Mouse (Mus musculus) A20 (cell line): ENCODE data around the gene Snx27.

Source experiments
- DNase-seq: peaks from one replicate; pipeline ENCODE4 v3.0.0-alpha.2; 2011; ENCODE audit warnings: low read depth, low spot score

The Snx27 gene

DNA sequence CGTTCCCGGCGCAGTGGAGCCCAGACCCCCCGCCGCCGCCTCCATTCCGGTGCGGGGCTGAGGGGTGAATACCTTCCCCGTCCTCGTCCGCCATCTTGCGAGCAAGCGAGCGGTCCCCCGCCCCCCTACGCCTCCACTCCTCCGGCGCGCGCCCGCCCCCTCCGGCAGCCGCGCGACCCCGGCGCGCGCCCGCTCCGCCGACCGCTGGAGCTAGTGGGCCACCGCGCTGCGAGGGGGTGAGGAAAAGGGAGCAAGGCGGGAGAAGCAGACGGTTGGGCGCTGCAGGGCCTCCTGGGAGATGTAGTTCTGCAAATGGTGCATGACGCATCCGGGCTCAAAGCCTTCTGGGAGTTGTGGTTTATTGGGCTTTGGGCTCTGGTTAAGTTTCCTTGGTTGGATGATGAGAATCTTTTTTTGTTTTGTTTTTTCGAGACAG lies at the start of gene Snx27:
Snx27 (minus strand) TSS at position 261 of the 436 bp plus-strand sequence.
- DNase-seq: peak; percentile 94

- DNase-seq: no peak
Observed at GRCm38 (mm10) chr3:94629876-94630275, 47.4 kb upstream of the Snx27 start.

DNA sequence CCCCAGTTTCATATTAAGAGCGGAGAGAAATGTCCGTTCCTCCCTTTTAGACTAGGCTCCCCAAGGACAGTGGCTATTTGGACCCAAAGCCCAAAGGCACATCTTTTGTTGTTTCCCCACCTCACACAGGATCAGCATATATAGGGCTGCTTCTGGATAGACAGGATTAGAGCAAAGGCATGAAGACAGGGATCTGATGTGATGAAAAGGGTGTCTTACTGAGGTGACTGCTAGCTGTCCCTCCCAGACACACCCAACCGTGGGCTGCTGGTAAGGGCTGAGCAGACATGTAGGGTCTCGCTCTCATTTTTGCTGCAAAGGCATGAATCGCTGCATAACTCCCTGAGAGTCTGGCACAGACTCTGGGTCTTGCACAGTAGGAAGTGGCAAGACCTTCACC lies 46.2 kb upstream of the Snx27 start:
- DNase-seq: no peak

DNA sequence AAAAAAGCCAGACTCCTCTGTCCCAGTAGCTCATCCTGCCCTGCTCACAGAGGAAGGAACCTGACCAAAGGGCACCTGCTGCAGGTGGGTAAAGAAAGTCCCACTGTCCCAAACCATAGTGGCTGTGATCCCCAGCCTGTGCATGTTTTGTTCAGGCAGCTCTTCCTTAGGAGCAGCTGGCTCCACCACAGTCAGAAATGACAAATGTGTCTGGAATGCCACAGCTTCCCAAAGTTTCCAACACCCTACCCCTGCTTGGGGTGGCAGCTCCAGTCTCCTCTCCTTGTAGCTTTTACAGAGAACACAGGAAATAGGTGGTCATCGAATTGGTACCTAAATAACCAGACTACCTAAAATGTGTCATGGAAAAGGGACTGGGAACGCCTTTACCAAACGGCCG lies 41.8 kb upstream of the Snx27 start:
- no peak for DNase-seq

GRCm38 (mm10) chr3:94622550-94622949 lies 40.0 kb upstream of the Snx27 start:
- no peak for DNase-seq

GRCm38 (mm10) chr3:94621740-94622507 lies 39.4 kb upstream of the Snx27 start:
- no peak for DNase-seq

- peak; percentile 69 for DNase-seq
Observed at GRCm38 (mm10) chr3:94616717-94617116, 34.2 kb upstream of the Snx27 start.

GRCm38 (mm10) chr3:94613258-94613878 lies 30.9 kb upstream of the Snx27 start:
- no peak for DNase-seq

GRCm38 (mm10) chr3:94612274-94612673 lies 29.8 kb upstream of the Snx27 start:
- no peak for DNase-seq

- no peak for DNase-seq
Observed at GRCm38 (mm10) chr3:94611834-94612233, 29.3 kb upstream of the Snx27 start.

- no peak for DNase-seq
Observed at GRCm38 (mm10) chr3:94611343-94611742, 28.8 kb upstream of the Snx27 start.

DNA sequence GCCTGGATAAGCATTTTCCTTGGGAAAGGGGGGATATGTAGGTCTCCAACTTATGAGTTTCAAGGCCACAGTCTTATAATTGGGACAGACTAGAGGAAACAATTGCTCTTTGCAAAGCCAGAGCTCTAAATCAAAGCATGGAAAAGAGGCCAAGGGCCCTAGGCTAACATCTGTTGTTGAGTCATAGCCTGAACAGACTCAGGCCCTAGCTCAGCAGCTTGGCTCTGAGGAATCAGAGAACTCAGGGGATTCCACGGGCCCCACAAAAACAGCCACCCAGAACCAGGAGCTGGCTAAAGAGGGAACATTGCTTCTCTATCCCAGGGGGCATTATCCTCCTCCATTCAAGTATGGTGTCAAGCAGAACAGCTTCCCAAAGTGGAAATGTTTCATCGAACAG lies 28.1 kb upstream of the Snx27 start:
- no peak for DNase-seq

DNA sequence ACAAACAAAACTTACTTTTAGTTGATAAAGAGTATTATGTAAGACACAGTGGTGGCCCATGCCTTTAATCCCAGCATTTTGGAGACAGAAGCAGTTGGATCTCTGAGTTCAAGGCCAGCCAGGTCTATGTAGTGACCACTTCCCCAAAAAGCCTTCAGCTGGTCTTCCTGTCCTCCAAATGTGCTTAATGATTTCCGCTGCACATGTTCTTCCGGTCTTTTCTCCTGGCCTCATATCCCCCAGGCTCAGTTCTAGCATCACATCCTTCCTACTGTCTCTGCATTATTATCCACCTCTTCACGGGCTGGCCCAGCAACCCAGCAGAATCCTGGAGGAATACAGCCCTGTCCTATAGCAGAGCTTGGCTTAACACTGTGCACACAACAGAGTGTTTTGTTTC lies 27.1 kb upstream of the Snx27 start:
- no peak for DNase-seq

GRCm38 (mm10) chr3:94601959-94602358 lies 19.4 kb upstream of the Snx27 start:
- DNase-seq: peak; percentile 56

DNA sequence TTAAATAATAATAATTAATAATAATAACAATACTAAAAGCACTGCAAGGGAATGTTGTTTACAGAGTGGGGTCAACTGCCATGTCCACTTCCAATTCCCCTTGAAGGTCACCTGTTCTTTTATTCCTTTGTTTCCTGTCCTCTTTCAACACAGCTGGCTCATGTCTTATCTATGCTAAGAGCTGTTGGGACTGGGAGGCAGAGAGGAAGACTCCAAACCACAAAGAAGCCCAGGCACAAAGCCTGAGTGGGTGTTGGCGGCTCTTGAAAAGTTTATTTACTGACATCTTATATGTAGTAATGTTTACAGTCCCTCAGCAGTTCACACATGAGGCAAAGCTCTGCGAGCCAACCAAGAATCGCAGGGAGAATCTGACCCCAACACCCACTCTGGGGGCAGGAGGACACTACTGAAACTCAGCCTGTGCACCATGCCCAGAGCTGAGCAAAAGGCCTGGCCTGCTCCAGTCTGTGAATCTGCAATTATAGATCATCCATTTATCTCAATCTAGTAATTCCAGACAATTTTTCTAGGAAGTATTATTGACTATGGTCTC lies 14.8 kb upstream of the Snx27 start:
- no peak for DNase-seq

DNA sequence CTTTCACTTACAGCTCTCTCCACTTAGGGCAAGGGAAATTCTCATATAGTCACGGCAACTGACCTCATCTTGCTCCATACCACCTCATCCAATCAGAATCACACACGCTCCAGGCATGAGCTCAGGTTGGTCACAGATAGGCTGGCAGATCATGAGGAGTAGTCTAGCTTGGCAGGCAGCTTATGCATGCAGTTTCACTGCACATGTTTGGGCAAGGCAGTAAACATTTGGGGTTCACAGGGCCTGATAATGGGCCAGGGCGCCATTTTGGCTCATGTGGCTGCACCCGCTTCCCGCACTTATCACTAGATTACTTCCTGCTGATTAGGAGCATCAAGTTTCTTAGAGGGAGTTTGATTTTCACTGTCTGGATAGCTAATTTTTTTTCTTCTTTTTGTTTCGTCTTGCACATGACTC lies 13.4 kb upstream of the Snx27 start:
- DNase-seq: peak; percentile 55

DNA sequence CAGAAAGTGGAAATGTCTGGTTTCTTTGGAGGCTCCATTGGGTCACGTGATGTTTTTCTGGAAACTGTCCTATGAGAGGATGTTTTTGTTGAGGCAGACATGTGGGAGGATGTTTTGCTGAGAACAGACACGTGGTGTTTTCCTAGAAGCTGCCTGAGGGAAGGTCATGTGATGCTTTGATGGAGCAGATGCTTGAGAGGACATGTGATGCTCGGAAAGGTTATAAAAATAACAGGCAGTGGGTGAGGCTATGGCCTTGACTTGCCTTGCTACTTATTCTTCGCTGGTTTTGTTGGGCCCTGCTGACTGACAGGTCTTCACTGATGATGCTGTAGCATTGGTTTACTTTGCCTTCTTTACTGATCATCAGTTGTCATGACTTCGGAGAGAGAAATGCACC lies 8.6 kb upstream of the Snx27 start:
- DNase-seq: no peak

DNA sequence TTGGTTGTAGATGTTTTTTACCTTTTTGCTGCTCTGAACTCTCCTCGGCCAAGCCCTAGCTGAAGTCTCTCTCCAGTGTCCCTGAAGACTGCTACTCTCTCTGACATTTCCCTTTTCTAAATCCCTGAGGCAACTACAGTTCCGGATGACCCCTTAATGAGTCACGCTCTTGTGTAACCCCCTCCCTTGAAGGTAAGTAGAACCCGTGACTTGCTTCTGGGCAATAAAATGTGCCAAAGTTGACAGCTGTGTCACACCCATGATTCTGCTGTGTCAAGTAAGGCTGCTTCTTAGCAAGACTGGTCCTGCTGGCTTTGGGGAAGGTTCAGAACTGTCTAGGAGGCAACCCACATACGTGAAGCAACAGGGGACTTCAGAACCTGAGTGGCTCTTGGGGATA lies 5.4 kb upstream of the Snx27 start:
- DNase-seq: no peak

- no peak for DNase-seq
Observed at GRCm38 (mm10) chr3:94582944-94583343, 428 bp upstream of the Snx27 start.

DNA sequence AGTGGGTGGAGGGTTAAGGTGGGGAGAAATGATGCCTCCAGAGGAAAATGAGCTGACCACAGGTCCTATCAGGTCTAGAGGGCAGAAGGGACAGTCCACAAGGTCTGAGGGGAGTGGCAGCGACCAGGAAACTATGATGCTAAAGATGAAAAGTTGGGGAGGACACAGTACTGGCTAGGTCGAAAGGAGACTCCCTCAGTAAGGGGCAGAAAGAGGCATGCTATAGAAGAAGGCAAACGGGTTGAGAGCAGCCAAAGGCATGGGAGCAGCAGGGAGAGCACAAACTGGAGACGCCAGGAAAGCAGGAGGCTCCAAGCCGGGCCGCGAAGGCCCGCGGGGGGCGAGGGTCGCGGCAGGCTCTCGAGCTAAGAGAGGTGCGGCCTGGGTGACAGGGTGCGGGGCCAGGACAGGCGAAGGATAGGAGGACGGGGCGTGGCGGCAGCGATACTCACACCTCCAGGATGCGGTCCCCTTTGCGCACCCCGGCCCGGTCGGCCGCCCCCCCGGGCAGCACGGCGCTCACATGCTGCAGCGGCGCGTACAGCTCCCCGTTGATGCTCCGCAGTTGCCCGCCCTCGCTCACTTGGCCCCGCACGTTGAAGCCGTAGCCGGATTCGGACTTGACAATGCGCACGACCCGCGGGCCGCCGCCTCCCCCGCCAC lies 592 bp downstream of the Snx27 start:
- peak; percentile 64 for DNase-seq

GRCm38 (mm10) chr3:94581138-94581780 lies 1.3 kb downstream of the Snx27 start:
- DNase-seq: peak; percentile 52

GRCm38 (mm10) chr3:94574506-94574905 lies 8.0 kb downstream of the Snx27 start:
- no peak for DNase-seq
